Mouse (Mus musculus) erythroblast, embryonic 14.5 days (primary cell): ENCODE data around the gene Rad51. TPM values are rescaled to one million over a fixed set of nuclear protein-coding genes. Genes with fewer than 3 reads are reported as not detected.

Source experiments
- H3K27me3 ChIP-seq: 2 replicates; pipeline ENCODE4 v1.6.1; 2012; ENCODE audit warnings: inconsistent platforms; ENCODE audit not compliant: control insufficient read depth
- H3K36me3 ChIP-seq: 2 replicates; pipeline ENCODE4 v1.6.1; 2012; ENCODE audit warnings: mild to moderate bottlenecking, inconsistent platforms; ENCODE audit not compliant: control insufficient read depth
- H3K4me1 ChIP-seq: 2 replicates; pipeline ENCODE4 v1.6.1; 2012; ENCODE audit warnings: inconsistent platforms; ENCODE audit not compliant: control insufficient read depth
- H3K4me3 ChIP-seq: replicated peaks from 2 replicates; pipeline ENCODE3; 2012; ENCODE audit warnings: moderate library complexity, mild to moderate bottlenecking, inconsistent platforms
- H3K9me3 ChIP-seq: 2 replicates; pipeline ENCODE4 v1.6.1; 2012; ENCODE audit warnings: low read length, inconsistent platforms, mixed read lengths; ENCODE audit not compliant: control insufficient read depth
- GATA1 ChIP-seq: IDR thresholded peaks from 2 replicates; pipeline ENCODE4 v1.6.1; 2012; ENCODE audit warnings: low read length, inconsistent platforms, mixed read lengths
- TAL1 ChIP-seq: IDR thresholded peaks from 3 replicates; pipeline ENCODE4 v1.6.1; 2012; ENCODE audit warnings: low read length, inconsistent platforms, mixed read lengths
- polyA plus RNA-seq: library from polyadenylated mRNA; stranded (reverse); fragments of >175 nt; gene quantifications from 2 replicates; pipeline ENCODE4 v1.2.3, GENCODE M21; 2012

Gene Rad51
- polyA plus RNA-seq, 1 experiment = 4.3 TPM

- Histone ChIP-seq H3K4me1 (peaks cover 32% of the 10 kb centered on the region), H3K4me3 (no peak overlapping the region), H3K9me3 (peaks cover under 1% of the 10 kb centered on the region; the same call in 1 of the 2 replicates), H3K36me3 (peaks cover 6% of the 10 kb centered on the region), H3K27me3 (peaks cover 26% of the 10 kb centered on the region)
- no peak for TF ChIP-seq GATA1
- TF ChIP-seq TAL1 = no peak
Measured at GRCm38 (mm10) chr2:119172446-119172845, 59.9 kb downstream of the Rad51 start.

- no peak overlapping the region for H3K4me3 ChIP-seq
- peaks cover 20% of the 10 kb centered on the region for H3K27me3 ChIP-seq
- H3K36me3 ChIP-seq = peaks cover 7% of the 10 kb centered on the region
- H3K9me3 ChIP-seq = no peaks in the 10 kb centered on the region
- TF ChIP-seq GATA1 (no peak), TAL1 (no peak)
- peaks cover 26% of the 10 kb centered on the region for H3K4me1 ChIP-seq
Measured at GRCm38 (mm10) chr2:119172862-119173576, 60.4 kb downstream of the Rad51 start.

GRCm38 (mm10) chr2:119173991-119174651 lies 61.5 kb downstream of the Rad51 start, which contains the start of gene Gm14137:
Gene Gm14137 (plus strand): TSS chr2:119174509.
- H3K9me3 ChIP-seq = no peaks in the 10 kb centered on the region
- peaks cover 14% of the 10 kb centered on the region for H3K36me3 ChIP-seq

GRCm38 (mm10) chr2:119174866-119175265 lies 62.3 kb downstream of the Rad51 start:
- H3K36me3 ChIP-seq = peaks cover 21% of the 10 kb centered on the region
- peaks cover 2% of the 10 kb centered on the region for H3K27me3 ChIP-seq
- TF ChIP-seq GATA1 = no peak
- no peak for TF ChIP-seq TAL1
- no peak overlapping the region for H3K4me3 ChIP-seq
- H3K4me1 ChIP-seq = peaks cover 25% of the 10 kb centered on the region
- H3K9me3 ChIP-seq = no peaks in the 10 kb centered on the region

More at GRCm38 (mm10) chr2:119173991-119174651, 61.5 kb downstream of the Rad51 start, which contains the start of gene Gm14137:
- Histone ChIP-seq H3K4me1 (peaks cover 25% of the 10 kb centered on the region), H3K27me3 (peaks cover 10% of the 10 kb centered on the region), H3K4me3 (no peak within 1 kb of the TSS)
- no peak for TF ChIP-seq GATA1
- no peak for TF ChIP-seq TAL1

- Histone ChIP-seq H3K36me3 (peaks cover 28% of the 10 kb centered on the region), H3K27me3 (no peaks in the 10 kb centered on the region; the same call in 1 of the 2 replicates), H3K4me1 (peaks cover 25% of the 10 kb centered on the region), H3K9me3 (no peaks in the 10 kb centered on the region), H3K4me3 (no peak overlapping the region)
- TF ChIP-seq GATA1 (no peak), TAL1 (no peak)
Measured at GRCm38 (mm10) chr2:119175614-119176013, 63.0 kb downstream of the Rad51 start.

GRCm38 (mm10) chr2:119176761-119177160 lies 64.2 kb downstream of the Rad51 start:
- Histone ChIP-seq H3K9me3 (no peaks in the 10 kb centered on the region), H3K36me3 (peaks cover 28% of the 10 kb centered on the region), H3K27me3 (no peaks in the 10 kb centered on the region), H3K4me1 (peaks cover 25% of the 10 kb centered on the region), H3K4me3 (no peak overlapping the region)
- TF ChIP-seq GATA1 = no peak
- TF ChIP-seq TAL1 = no peak

GRCm38 (mm10) chr2:119177384-119177939 lies 64.9 kb downstream of the Rad51 start:
- Histone ChIP-seq H3K36me3 (peaks cover 23% of the 10 kb centered on the region), H3K27me3 (no peaks in the 10 kb centered on the region), H3K4me3 (no peak overlapping the region), H3K4me1 (peaks cover 20% of the 10 kb centered on the region), H3K9me3 (no peaks in the 10 kb centered on the region)
- TF ChIP-seq GATA1 (no peak), TAL1 (no peak)

GRCm38 (mm10) chr2:119182914-119183313 lies 70.3 kb downstream of the Rad51 start:
- Histone ChIP-seq H3K4me3 (no peak overlapping the region), H3K36me3 (peaks cover 50% of the 10 kb centered on the region), H3K4me1 (no peaks in the 10 kb centered on the region), H3K9me3 (no peaks in the 10 kb centered on the region), H3K27me3 (no peaks in the 10 kb centered on the region)
- TF ChIP-seq GATA1 (no peak), TAL1 (no peak)
